Mouse (Mus musculus) right cerebral cortex, postnatal 4 days (tissue): ENCODE measurements at regions not wholly inside any gene's neighbourhood (a gene's known extent, or its start where the extent isn't known, plus 50 kb on each side); places are given as distances from the start of the nearest gene placed in this dataset.
A peak's percentile ranks its signal among the peaks of the same experiment; 100 is the strongest.

Source experiments
- DNase-seq: peaks from one replicate; pipeline ENCODE4 v3.0.0-alpha.2; 2022

GRCm38 (mm10) chr1:90289732-90290215, 86.0 kb downstream of the Ackr3 start:
- no peak for DNase-seq

GRCm38 (mm10) chr1:90290428-90291197, 86.8 kb downstream of the Ackr3 start:
- no peak for DNase-seq

DNA sequence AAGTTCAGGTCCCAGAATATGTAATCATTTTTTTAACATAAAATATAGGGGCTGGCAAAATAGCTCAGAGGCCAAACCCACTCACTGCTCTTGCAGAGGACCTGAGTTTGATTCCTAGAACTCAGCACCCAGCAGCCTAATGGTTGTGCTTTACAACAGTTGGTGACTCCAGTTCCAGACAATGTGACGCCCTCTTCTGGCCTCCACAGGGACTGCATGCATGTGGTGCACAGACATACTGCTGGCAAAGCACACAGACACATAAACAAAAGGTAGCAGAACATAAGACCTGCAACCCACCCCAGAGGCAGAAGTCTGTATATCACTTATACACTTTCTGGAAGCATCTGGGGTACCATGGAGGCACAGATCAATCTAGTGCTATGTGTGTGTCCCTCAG, 87.5 kb downstream of the Ackr3 start:
- no peak for DNase-seq

DNA sequence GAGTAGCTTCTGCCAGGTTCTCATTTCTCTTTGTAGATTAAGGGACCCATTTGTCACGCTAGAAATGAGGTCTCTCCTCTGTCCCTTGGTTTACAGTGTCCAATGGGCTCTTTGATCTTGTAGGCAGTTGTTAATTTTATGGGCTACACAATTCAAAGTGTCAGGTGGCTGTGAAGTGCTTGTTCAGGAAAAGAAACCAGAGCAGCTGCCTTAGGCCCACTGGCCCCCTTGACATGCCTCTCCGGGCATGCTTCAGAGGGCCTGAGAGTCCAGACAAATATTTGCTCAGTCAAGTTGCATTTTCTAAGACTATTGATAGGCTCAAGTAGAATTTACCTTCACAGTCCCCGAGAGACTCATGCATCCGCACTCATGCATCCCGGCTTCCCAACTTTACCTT, 94.0 kb downstream of the Ackr3 start:
- DNase-seq = no peak

GRCm38 (mm10) chr1:90300229-90300628, 96.4 kb downstream of the Ackr3 start:
- no peak for DNase-seq

DNA sequence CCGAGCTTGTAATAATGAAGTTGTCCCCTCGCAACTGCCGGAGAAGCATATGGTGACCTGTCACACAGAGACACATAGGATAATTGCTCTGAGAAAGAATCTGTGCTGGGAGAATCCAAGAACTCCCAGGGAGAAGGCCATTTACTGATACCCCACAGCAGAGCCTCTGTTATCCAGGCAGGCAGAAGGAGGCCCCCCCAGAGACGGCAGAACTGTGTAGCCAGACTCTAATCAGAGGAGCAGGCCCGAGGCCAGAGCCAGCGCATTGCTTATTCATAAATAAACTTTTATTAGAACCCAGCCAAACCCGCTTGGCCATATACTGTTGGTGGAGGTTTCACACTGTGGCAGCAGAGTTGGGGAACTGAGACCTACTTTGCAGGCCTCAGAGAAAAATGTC, 100.6 kb downstream of the Ackr3 start:
- no peak for DNase-seq

DNA sequence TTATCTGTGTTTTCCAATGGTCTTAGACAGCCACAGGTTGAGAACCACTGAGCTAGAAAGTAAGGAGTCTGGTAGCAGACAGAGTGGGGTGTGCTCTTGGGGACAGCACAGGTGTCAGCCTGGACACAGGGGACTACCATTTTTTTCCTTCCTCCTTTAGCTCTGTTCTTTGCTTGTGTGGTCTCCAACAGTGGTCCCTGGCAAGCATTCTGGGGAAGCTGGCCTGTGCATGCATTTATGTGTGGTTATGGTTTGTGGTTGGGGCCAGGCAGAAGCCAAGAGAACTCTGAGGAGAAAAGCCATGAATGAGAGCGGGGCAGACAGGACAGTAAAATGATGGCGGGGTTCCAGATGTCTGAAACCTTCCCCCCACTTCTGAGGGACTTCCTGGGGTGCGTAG, 107.2 kb downstream of the Ackr3 start:
- DNase-seq = no peak

- DNase-seq = no peak
Observed at GRCm38 (mm10) chr1:90311649-90312442, 108.1 kb downstream of the Ackr3 start.

DNA sequence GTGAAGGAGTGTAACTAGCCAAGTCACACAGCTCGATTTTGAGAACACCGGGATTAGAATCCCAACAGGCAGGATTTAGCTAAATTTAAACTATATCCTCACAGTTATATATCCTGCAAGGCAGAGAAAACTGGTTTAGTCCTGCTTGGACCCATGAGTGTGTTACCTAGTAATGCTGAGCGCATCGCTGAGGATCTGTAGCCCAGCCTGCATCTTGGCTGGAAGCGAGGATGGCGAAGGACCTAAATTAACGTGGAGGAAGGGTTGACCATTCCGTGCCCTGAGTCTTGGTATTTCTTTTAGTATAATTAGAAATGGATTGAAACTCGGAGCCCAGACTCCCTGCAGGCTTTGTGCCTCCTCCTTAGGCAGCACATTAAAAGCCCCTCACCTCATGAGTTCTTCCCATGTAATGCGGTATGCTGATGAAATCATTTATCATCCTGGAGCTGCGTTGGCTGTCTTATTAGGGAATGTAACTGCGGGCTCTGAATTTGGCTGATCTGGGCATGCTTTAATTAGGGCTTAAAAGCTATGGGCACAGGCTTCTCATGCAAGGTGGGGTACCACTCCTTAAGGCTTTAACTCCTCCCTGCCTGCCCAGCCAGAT, 110.1 kb downstream of the Ackr3 start:
- no peak for DNase-seq

DNA sequence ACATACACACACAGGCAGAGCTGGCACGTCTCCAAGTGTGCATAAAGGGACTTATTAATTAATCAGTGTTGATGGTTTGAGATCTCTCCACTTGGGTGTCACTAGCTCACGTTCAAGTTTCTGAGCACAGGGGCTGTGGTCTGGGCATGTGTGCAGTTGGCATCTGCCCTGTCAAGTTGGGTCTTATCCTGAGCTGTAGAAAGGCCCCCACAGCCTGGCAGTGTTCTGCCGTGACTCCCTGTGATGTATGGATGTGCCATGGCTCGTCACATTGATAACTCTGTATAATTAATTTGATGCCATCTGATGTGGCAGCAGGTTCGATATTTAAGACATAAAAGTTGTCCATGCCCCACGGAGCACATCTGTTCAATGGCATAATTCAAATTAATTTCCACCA, 114.1 kb downstream of the Ackr3 start:
- DNase-seq = no peak

DNA sequence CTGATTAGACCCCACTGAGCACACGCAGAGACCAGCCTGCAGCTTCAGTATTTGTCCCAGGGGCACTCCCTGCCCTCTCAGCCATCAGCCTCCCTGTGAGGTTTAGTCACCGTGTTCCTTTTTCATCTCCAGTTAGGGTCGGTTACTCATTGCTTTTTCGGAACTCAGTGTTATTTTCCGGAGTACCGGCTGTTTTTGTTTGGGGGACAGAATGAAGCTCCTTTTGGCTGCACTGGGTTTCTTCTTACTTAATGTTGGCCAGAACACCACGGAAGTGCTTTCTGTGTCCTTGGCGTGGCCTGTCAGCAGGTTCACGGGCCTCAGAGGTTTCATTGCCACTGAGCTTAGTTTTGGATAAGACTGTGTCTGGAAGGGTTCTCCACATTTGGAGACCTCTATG, 114.7 kb downstream of the Ackr3 start:
- DNase-seq = no peak

- no peak for DNase-seq
Observed at GRCm38 (mm10) chr1:90320518-90320917, 116.7 kb downstream of the Ackr3 start.

DNA sequence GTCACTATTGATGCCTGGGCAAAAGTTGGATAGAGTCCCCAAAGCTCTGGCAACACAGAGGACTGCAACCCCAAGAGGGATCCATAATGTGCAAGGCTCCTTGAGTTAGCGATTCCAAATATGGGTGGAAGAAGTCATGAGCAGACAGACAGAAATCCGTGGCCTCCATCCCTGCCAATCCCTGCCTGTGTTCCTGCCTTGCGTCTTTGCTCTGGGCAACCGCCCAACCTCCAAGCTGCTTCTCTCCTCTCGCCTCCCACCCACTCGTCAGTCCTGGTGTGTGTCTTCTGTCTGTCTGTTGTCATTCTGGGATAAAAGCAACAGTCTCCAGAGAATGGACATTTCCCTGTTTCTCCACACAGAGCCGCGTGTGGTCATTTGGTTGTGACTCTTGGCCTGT, 117.7 kb downstream of the Ackr3 start:
- DNase-seq = no peak

DNA sequence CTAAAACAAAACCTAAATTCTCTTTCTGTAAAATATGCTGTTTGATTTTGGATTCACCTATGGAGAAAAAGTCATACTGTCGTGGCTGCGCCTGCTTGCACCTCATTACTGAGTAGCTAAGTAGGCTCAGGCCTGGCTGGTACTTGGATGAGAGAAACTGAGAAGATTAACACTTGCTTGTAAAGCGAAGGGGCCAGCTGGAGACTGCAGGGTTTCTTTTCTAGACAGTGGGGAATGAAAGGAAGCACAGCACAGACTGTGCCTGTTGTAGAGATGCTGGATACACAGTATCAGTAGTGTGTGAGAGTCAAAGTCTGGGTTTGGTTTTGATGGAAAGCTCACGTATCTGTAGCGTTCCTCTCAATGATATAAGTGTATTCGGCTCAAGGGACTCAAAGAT, 123.5 kb downstream of the Ackr3 start:
- DNase-seq = no peak

DNA sequence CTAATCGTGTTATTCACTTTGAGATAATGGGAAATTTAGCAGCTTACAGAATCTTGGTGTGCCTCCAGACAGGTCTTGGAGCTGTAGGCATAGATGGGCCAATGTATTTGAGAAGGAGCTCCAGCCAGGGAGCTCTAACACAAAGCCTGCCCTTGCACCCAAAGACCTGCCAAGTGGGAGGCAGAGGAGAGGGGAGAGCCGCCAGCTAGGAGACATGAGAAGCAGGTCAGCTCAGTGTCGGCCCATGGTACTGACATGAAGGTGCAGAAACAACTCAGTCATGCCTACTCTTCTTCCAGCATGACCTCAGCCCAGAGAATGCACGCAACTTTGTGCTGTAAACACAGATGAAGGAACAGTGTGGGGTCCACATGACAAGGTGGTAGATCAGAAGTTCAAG, 128.8 kb downstream of the Ackr3 start:
- DNase-seq = no peak

- no peak for DNase-seq
Observed at GRCm38 (mm10) chr1:90333676-90334430, 130.1 kb downstream of the Ackr3 start.

DNA sequence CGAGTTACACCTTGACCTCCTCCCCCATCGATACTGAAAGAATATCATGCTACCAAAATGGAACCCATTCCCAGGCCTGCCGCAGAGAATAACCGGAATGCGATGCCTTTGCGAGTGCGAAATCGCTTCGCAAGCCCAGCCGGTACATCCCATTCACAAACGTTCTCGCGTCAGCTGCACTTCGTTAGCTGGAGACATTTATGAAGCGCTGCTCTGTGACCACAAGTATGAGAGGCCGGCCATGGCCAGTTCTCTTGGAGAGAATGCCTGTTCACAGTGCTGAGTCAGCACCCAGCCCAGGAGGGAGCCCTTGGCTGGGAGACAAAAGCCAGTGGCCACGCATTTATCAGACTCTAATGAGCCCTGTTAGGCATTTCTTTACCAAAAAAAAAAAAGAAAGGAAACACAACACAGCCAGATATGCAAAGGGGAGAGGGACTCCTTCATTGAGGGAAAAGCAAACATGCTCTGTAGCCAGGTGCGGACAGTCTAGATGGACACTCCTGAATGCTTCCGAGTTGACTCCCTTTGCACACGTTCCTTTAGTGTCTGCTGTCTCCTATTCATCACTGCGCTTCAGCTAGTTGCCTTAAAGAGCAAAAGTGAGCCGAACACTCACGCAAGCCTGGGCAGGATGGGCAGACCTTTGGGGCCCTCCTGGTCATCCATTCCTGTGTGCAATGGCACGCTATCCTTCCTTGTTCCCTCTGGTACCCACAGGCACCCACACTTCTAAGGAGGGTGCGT, 131.4 kb downstream of the Ackr3 start:
- peak; percentile 18 for DNase-seq

- no peak for DNase-seq
Observed at GRCm38 (mm10) chr1:90337876-90338316, 134.1 kb downstream of the Ackr3 start.

DNA sequence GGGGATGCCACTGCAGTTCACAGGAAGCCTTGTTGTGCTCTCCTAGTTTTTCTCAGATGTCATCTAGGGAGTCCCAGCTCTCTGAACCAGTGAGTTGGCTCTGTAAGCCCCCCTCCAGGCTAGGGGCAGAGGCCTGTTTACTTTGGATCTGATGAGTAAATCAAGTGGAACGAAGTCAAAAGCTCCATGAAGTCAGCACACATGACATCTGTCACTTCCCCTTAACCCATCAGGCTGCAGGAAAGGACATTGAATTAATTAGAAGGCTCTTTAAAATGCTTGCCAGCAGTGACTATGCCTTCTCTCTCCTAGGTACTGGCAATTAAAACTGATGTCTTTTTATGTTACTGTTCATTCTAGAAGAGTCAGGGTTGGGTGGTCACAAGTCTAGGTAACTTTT, 138.6 kb downstream of the Ackr3 start:
- DNase-seq = no peak

DNA sequence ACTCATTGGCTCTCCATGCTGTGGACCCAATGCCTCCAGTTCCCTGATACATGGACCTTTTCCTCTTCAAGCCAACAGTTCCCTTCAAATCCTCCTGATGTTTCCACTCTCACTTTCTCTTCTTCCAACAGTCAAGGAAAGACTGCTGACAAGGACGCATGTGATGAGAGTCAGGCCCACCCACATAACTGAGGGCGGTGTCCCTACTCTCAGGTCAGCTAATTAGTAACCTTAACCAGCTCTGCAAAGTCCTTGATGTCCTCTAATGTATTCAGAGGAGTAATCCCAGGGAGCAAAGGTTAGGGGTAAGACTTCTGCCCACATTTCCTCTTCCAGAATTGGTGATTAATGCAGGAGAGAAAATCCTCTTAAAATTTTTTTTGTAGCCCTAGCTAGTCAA, 139.7 kb downstream of the Ackr3 start:
- no peak for DNase-seq

DNA sequence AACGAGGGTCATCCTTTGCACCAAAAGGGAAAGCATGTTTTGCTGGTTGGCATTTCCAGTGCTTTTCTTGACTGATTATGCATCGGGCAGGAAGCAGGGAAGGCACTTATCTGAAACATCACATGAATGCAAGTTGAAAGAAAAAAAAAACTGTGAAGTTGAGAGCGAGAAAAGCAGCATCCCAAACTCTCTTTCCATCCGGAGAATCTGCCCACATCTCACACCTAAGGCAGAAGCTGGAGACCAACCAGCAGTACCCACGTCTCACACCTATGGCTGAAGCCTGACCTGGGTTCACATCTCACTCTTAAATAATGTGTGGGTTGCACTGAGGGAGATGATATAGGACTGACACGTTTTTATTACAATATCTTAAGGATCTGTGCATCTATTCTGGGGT, 143.3 kb downstream of the Ackr3 start:
- DNase-seq = no peak

GRCm38 (mm10) chr1:90349611-90350010, 145.8 kb downstream of the Ackr3 start:
- DNase-seq = no peak
